Mouse (Mus musculus): ENCODE results near the gene Dop1a. TPM values are rescaled to one million over a fixed set of nuclear protein-coding genes. Genes with fewer than 3 reads are reported as not detected.

The Dop1a gene
- polyA plus RNA-seq (2016; fragmentation: Nextera tagmentation; extraction: Ambion mirVana): 9.9 and 10.3 TPM in 2 replicates

- H3K27ac ChIP-seq: peak within 1 kb of the TSS; percentile 87
- H3K4me1 ChIP-seq (replicated peaks): peaks cover 21% of the 10 kb centered on the region
- no peaks in the 10 kb centered on the region for H3K9me3 ChIP-seq
- peaks cover 16% of the 10 kb centered on the region for H3K27me3 ChIP-seq (ENCODE audit: insufficient read depth, poor library complexity, severe bottlenecking)
- H3K4me3 ChIP-seq: peak within 1 kb of the TSS; percentile 90
- H3K36me3 ChIP-seq: no peaks in the 10 kb centered on the region
- DNase-seq (ENCODE audit: low spot score): peak; percentile 89
- under 1% methylated on average over 93 of the region's 93 CpGs for WGBS
Measured at GRCm38 (mm10) chr9:86466990-86467870, at the start of gene Dop1a. TSS of gene Dop1a (plus strand) at chr9:86467154.

GRCm38 (mm10) chr9:86417971-86418370 lies 49.0 kb upstream of the Dop1a start:
- H3K4me3 ChIP-seq: no peak overlapping the region
- no peak overlapping the region for H3K27ac ChIP-seq
- no peak for DNase-seq (ENCODE audit: low spot score)
- H3K36me3 ChIP-seq: no peaks in the 10 kb centered on the region
- WGBS: 96% methylated on average over 1 of the region's 1 CpGs
- H3K4me1 ChIP-seq (replicated peaks): no peaks in the 10 kb centered on the region
- no peaks in the 10 kb centered on the region for H3K9me3 ChIP-seq
- H3K27me3 ChIP-seq (ENCODE audit: insufficient read depth, poor library complexity, severe bottlenecking): no peaks in the 10 kb centered on the region

GRCm38 (mm10) chr9:86419366-86419765 lies 47.6 kb upstream of the Dop1a start:
- H3K27me3 ChIP-seq (ENCODE audit: insufficient read depth, poor library complexity, severe bottlenecking): no peaks in the 10 kb centered on the region
- H3K36me3 ChIP-seq: no peaks in the 10 kb centered on the region
- no peak overlapping the region for H3K27ac ChIP-seq
- no peaks in the 10 kb centered on the region for H3K9me3 ChIP-seq
- DNase-seq (ENCODE audit: low spot score): no peak
- H3K4me3 ChIP-seq: no peak overlapping the region
- WGBS: 92% methylated on average over 6 of the region's 6 CpGs
- H3K4me1 ChIP-seq (replicated peaks): no peaks in the 10 kb centered on the region

GRCm38 (mm10) chr9:86423331-86423730 lies 43.6 kb upstream of the Dop1a start:
- no peaks in the 10 kb centered on the region for H3K36me3 ChIP-seq
- H3K9me3 ChIP-seq: no peaks in the 10 kb centered on the region
- 86% methylated on average over 4 of the region's 4 CpGs for WGBS
- DNase-seq (ENCODE audit: low spot score): no peak
- no peaks in the 10 kb centered on the region for H3K27me3 ChIP-seq (ENCODE audit: insufficient read depth, poor library complexity, severe bottlenecking)
- no peak overlapping the region for H3K4me3 ChIP-seq
- H3K4me1 ChIP-seq (replicated peaks): no peaks in the 10 kb centered on the region
- no peak overlapping the region for H3K27ac ChIP-seq

- Histone ChIP-seq H3K27ac (no peak overlapping the region), H3K27me3 (ENCODE audit: insufficient read depth, poor library complexity, severe bottlenecking) (no peaks in the 10 kb centered on the region), H3K4me1 (replicated peaks) (peaks cover 4% of the 10 kb centered on the region), H3K36me3 (no peaks in the 10 kb centered on the region), H3K9me3 (no peaks in the 10 kb centered on the region), H3K4me3 (no peak overlapping the region)
- WGBS: 94% methylated on average over 3 of the region's 3 CpGs
- no peak for DNase-seq (ENCODE audit: low spot score)
Measured at GRCm38 (mm10) chr9:86435510-86435909, 31.4 kb upstream of the Dop1a start.

GRCm38 (mm10) chr9:86436608-86437007 lies 30.3 kb upstream of the Dop1a start:
- H3K36me3 ChIP-seq: no peaks in the 10 kb centered on the region
- 98% methylated on average over 8 of the region's 8 CpGs for WGBS
- no peak for DNase-seq (ENCODE audit: low spot score)
- H3K4me3 ChIP-seq: no peak overlapping the region
- no peak overlapping the region for H3K27ac ChIP-seq
- no peaks in the 10 kb centered on the region for H3K27me3 ChIP-seq (ENCODE audit: insufficient read depth, poor library complexity, severe bottlenecking)
- H3K9me3 ChIP-seq: no peaks in the 10 kb centered on the region
- H3K4me1 ChIP-seq (replicated peaks): peaks cover 4% of the 10 kb centered on the region

GRCm38 (mm10) chr9:86438337-86439009 lies 28.5 kb upstream of the Dop1a start:
- H3K36me3 ChIP-seq: no peaks in the 10 kb centered on the region
- H3K27ac ChIP-seq: no peak overlapping the region
- WGBS: 76% methylated on average over 11 of the region's 11 CpGs
- H3K4me3 ChIP-seq: no peak overlapping the region
- no peaks in the 10 kb centered on the region for H3K9me3 ChIP-seq
- no peak for DNase-seq (ENCODE audit: low spot score)
- peaks cover 4% of the 10 kb centered on the region for H3K4me1 ChIP-seq (replicated peaks)
- H3K27me3 ChIP-seq (ENCODE audit: insufficient read depth, poor library complexity, severe bottlenecking): no peaks in the 10 kb centered on the region

- Histone ChIP-seq H3K36me3 (0 out of 2 replicates have a peak, but pooled peaks cover 5% of the 10 kb centered on the region), H3K27ac (no peak overlapping the region), H3K4me3 (no peak overlapping the region), H3K27me3 (ENCODE audit: insufficient read depth, poor library complexity, severe bottlenecking) (no peaks in the 10 kb centered on the region), H3K4me1 (replicated peaks) (peaks cover 4% of the 10 kb centered on the region), H3K9me3 (no peaks in the 10 kb centered on the region)
- no peak for DNase-seq (ENCODE audit: low spot score)
- WGBS: 90% methylated on average over 4 of the region's 4 CpGs
Measured at GRCm38 (mm10) chr9:86442248-86442647, 24.7 kb upstream of the Dop1a start.

- Histone ChIP-seq H3K4me1 (replicated peaks) (peaks cover 21% of the 10 kb centered on the region), H3K4me3 (no peak overlapping the region)
- WGBS: 91% methylated on average over 7 of the region's 7 CpGs
Measured at GRCm38 (mm10) chr9:86446847-86447246, 20.1 kb upstream of the Dop1a start.

GRCm38 (mm10) chr9:86447431-86447830 lies 19.5 kb upstream of the Dop1a start:
- H3K36me3 ChIP-seq: 0 out of 2 replicates have a peak, but pooled peaks cover 5% of the 10 kb centered on the region
- no peaks in the 10 kb centered on the region for H3K9me3 ChIP-seq
- H3K27ac ChIP-seq: no peak overlapping the region
- no peak overlapping the region for H3K4me3 ChIP-seq
- peaks cover 21% of the 10 kb centered on the region for H3K4me1 ChIP-seq (replicated peaks)
- WGBS: 90% methylated on average over 8 of the region's 8 CpGs
- H3K27me3 ChIP-seq (ENCODE audit: insufficient read depth, poor library complexity, severe bottlenecking): no peaks in the 10 kb centered on the region; the same call in 1 of the 2 replicates
- no peak for DNase-seq (ENCODE audit: low spot score)

More at GRCm38 (mm10) chr9:86446847-86447246, 20.1 kb upstream of the Dop1a start:
- DNase-seq (ENCODE audit: low spot score): no peak
- H3K27ac ChIP-seq: no peak overlapping the region
- no peaks in the 10 kb centered on the region; the same call in 1 of the 2 replicates for H3K27me3 ChIP-seq (ENCODE audit: insufficient read depth, poor library complexity, severe bottlenecking)
- 0 out of 2 replicates have a peak, but pooled peaks cover 5% of the 10 kb centered on the region for H3K36me3 ChIP-seq
- no peaks in the 10 kb centered on the region for H3K9me3 ChIP-seq

- 0 out of 2 replicates have a peak, but pooled peaks cover 5% of the 10 kb centered on the region for H3K36me3 ChIP-seq
- H3K27me3 ChIP-seq (ENCODE audit: insufficient read depth, poor library complexity, severe bottlenecking): no peaks in the 10 kb centered on the region; the same call in 1 of the 2 replicates
- peaks cover 21% of the 10 kb centered on the region for H3K4me1 ChIP-seq (replicated peaks)
- H3K27ac ChIP-seq: no peak overlapping the region
- DNase-seq (ENCODE audit: low spot score): peak; percentile 84
- 11% methylated on average over 11 of the region's 11 CpGs for WGBS
- no peak overlapping the region for H3K4me3 ChIP-seq
- H3K9me3 ChIP-seq: no peaks in the 10 kb centered on the region
Measured at GRCm38 (mm10) chr9:86449581-86449980, 17.4 kb upstream of the Dop1a start.

GRCm38 (mm10) chr9:86451094-86451493 lies 15.9 kb upstream of the Dop1a start:
- H3K36me3 ChIP-seq: no peaks in the 10 kb centered on the region
- WGBS: 54% methylated on average over 6 of the region's 6 CpGs
- H3K9me3 ChIP-seq: no peaks in the 10 kb centered on the region
- no peaks in the 10 kb centered on the region; the same call in 1 of the 2 replicates for H3K27me3 ChIP-seq (ENCODE audit: insufficient read depth, poor library complexity, severe bottlenecking)
- H3K4me1 ChIP-seq (replicated peaks): peaks cover 21% of the 10 kb centered on the region
- no peak overlapping the region for H3K27ac ChIP-seq
- H3K4me3 ChIP-seq: no peak overlapping the region
- no peak for DNase-seq (ENCODE audit: low spot score)

- no peaks in the 10 kb centered on the region for H3K9me3 ChIP-seq
- 0 out of 2 replicates have a peak overlapping the region, but pooled peaks have one; percentile 21 for H3K4me3 ChIP-seq
- no peaks in the 10 kb centered on the region for H3K36me3 ChIP-seq
- no peak overlapping the region for H3K27ac ChIP-seq
- no peaks in the 10 kb centered on the region; the same call in 1 of the 2 replicates for H3K27me3 ChIP-seq (ENCODE audit: insufficient read depth, poor library complexity, severe bottlenecking)
- DNase-seq (ENCODE audit: low spot score): peak; percentile 70
- peaks cover 21% of the 10 kb centered on the region for H3K4me1 ChIP-seq (replicated peaks)
- whole genome bisulfite sequencing: 2% methylated on average over 13 of the region's 13 CpGs
Measured at GRCm38 (mm10) chr9:86451617-86452016, 15.3 kb upstream of the Dop1a start.

Data from hindbrain, embryonic 10.5 days (tissue).